Mouse (Mus musculus) ES-Bruce4 (cell line): ENCODE results near the gene Pym1. TPM values are rescaled to one million over a fixed set of nuclear protein-coding genes. Genes with fewer than 3 reads are reported as not detected.

Experiments used
- H3K27ac ChIP-seq: 2 replicates; pipeline ENCODE4 v1.5.1; 2012; ENCODE audit warnings: low read length, inconsistent platforms; ENCODE audit not compliant: insufficient read depth
- H3K27me3 ChIP-seq: 2 replicates; pipeline ENCODE4 v1.6.1; 2012; ENCODE audit warnings: mild to moderate bottlenecking, low read length, inconsistent platforms; ENCODE audit not compliant: control insufficient read depth, poor library complexity, insufficient read depth, severe bottlenecking
- H3K36me3 ChIP-seq: 2 replicates; pipeline ENCODE4 v1.6.1; 2012; ENCODE audit warnings: inconsistent platforms, mild to moderate bottlenecking, low read length, moderate library complexity; ENCODE audit not compliant: control insufficient read depth, poor library complexity, insufficient read depth, severe bottlenecking
- H3K4me1 ChIP-seq: one replicate; pipeline ENCODE4 v1.8.1; 2011; ENCODE audit warnings: low read length; ENCODE audit not compliant: control insufficient read depth, insufficient read depth
- H3K4me3 ChIP-seq: 2 replicates; pipeline ENCODE4 v1.5.1; 2011; ENCODE audit warnings: low read depth, mild to moderate bottlenecking, low read length
- H3K9ac ChIP-seq: 2 replicates; pipeline ENCODE4 v1.6.1; 2012; ENCODE audit warnings: low read depth, mild to moderate bottlenecking, inconsistent platforms; ENCODE audit not compliant: poor library complexity, severe bottlenecking
- H3K9me3 ChIP-seq: replicated peaks from 2 replicates; pipeline ENCODE4 v1.6.1; 2012; ENCODE audit warnings: mild to moderate bottlenecking, low read length, inconsistent platforms; ENCODE audit not compliant: control insufficient read depth, poor library complexity, insufficient read depth, severe bottlenecking
- CTCF ChIP-seq: IDR thresholded peaks from one replicate; pipeline ENCODE4 v1.8.1; 2011; ENCODE audit warnings: low read depth, low read length
- EP300 ChIP-seq: IDR thresholded peaks from 2 replicates; pipeline ENCODE4 v1.6.1; 2011; ENCODE audit warnings: low read depth, low read length; ENCODE audit not compliant: insufficient read depth
- POLR2A ChIP-seq: IDR thresholded peaks from one replicate; pipeline ENCODE4 v1.8.1; 2011; ENCODE audit warnings: low read length; ENCODE audit not compliant: insufficient read depth
- polyA plus RNA-seq: library from polyadenylated mRNA; stranded (reverse); fragments of >200 nt; gene quantifications from 2 replicates; pipeline ENCODE4 v1.2.4, GENCODE M21; 2011; ENCODE audit warnings: low read depth; ENCODE audit not compliant: missing spikeins, insufficient read depth, insufficient read length

Pym1 gene
- polyA plus RNA-seq, 1 experiment, result 53.8 TPM

GRCm38 (mm10) chr10:128731002-128731433 lies 16.7 kb upstream of the Pym1 start:
- peak; percentile 82 for TF ChIP-seq CTCF
- TF ChIP-seq POLR2A, result no peak
- no peak for TF ChIP-seq EP300
- Histone ChIP-seq H3K9ac (no peak overlapping the region), H3K9me3 (no peaks in the 10 kb centered on the region), H3K27ac (no peak overlapping the region), H3K4me1 (no peaks in the 10 kb centered on the region), H3K4me3 (no peak overlapping the region), H3K27me3 (no peaks in the 10 kb centered on the region), H3K36me3 (peaks cover 14% of the 10 kb centered on the region)

GRCm38 (mm10) chr10:128731992-128732391 lies 15.7 kb upstream of the Pym1 start:
- TF ChIP-seq CTCF, result no peak
- no peak for TF ChIP-seq POLR2A
- no peak for TF ChIP-seq EP300
- Histone ChIP-seq H3K4me3 (no peak overlapping the region), H3K4me1 (peaks cover 3% of the 10 kb centered on the region), H3K27me3 (no peaks in the 10 kb centered on the region), H3K36me3 (peaks cover 12% of the 10 kb centered on the region), H3K27ac (no peak overlapping the region), H3K9ac (no peak overlapping the region), H3K9me3 (no peaks in the 10 kb centered on the region)

- Histone ChIP-seq H3K9me3 (no peaks in the 10 kb centered on the region), H3K4me1 (peaks cover 3% of the 10 kb centered on the region), H3K36me3 (no peaks in the 10 kb centered on the region), H3K27me3 (no peaks in the 10 kb centered on the region), H3K9ac (peak overlapping the region; percentile 6; the same call in 1 of the 2 replicates), H3K4me3 (peak overlapping the region; percentile 16), H3K27ac (peak overlapping the region; percentile 74)
- TF ChIP-seq POLR2A (no peak), CTCF (no peak), EP300 (peak; percentile 92)
Observed at GRCm38 (mm10) chr10:128737435-128737834, 10.3 kb upstream of the Pym1 start.

- no peak overlapping the region for H3K4me3 ChIP-seq
- no peak for TF ChIP-seq CTCF
- TF ChIP-seq EP300, result no peak
- TF ChIP-seq POLR2A, result no peak
- H3K9ac ChIP-seq, result no peak overlapping the region
- peaks cover 3% of the 10 kb centered on the region for H3K4me1 ChIP-seq
- peak overlapping the region; percentile 54 for H3K27ac ChIP-seq
- H3K27me3 ChIP-seq, result no peaks in the 10 kb centered on the region
- H3K9me3 ChIP-seq, result no peaks in the 10 kb centered on the region
- no peaks in the 10 kb centered on the region for H3K36me3 ChIP-seq
Observed at GRCm38 (mm10) chr10:128740296-128740695, 7.4 kb upstream of the Pym1 start.

- TF ChIP-seq EP300, result peak; percentile 83
- TF ChIP-seq POLR2A, result no peak
- Histone ChIP-seq H3K4me1 (no peaks in the 10 kb centered on the region), H3K27me3 (no peaks in the 10 kb centered on the region), H3K36me3 (no peaks in the 10 kb centered on the region), H3K27ac (peak overlapping the region; percentile 91), H3K4me3 (no peak overlapping the region), H3K9me3 (no peaks in the 10 kb centered on the region), H3K9ac (peak overlapping the region; percentile 83)
Observed at GRCm38 (mm10) chr10:128742616-128743015, 5.1 kb upstream of the Pym1 start.

GRCm38 (mm10) chr10:128743235-128743634 lies 4.5 kb upstream of the Pym1 start:
- Histone ChIP-seq H3K9ac (peak overlapping the region; percentile 83), H3K4me1 (no peaks in the 10 kb centered on the region), H3K27ac (peak overlapping the region; percentile 45)

More at GRCm38 (mm10) chr10:128743235-128743634, 4.5 kb upstream of the Pym1 start:
- Histone ChIP-seq H3K9me3 (no peaks in the 10 kb centered on the region), H3K4me3 (peak overlapping the region; percentile 88), H3K27me3 (no peaks in the 10 kb centered on the region), H3K36me3 (no peaks in the 10 kb centered on the region)
- no peak for TF ChIP-seq CTCF
- no peak for TF ChIP-seq POLR2A
- TF ChIP-seq EP300, result no peak
